Mouse (Mus musculus) C2C12 (cell line): ENCODE data around the gene Usp2. TPM values are rescaled to one million over a fixed set of nuclear protein-coding genes. Genes with fewer than 3 reads are reported as not detected.
A peak's percentile ranks its signal among the peaks of the same experiment; 100 is the strongest.

ENCODE experiments used
- H3K27me3 ChIP-seq: one replicate; pipeline ENCODE4 v1.6.1; 2011; ENCODE audit not compliant: control insufficient read depth, insufficient read depth, insufficient read length
- H3K36me3 ChIP-seq: one replicate; pipeline ENCODE4 v1.6.1; 2011; ENCODE audit not compliant: control insufficient read depth, insufficient read depth
- H3K4me3 ChIP-seq: one replicate; pipeline ENCODE4 v1.5.1; 2011; ENCODE audit warnings: mild to moderate bottlenecking, control low read depth; ENCODE audit not compliant: poor library complexity, insufficient read depth, severe bottlenecking
- H3K79me2 ChIP-seq: one replicate; pipeline ENCODE4 v1.6.1; 2011; ENCODE audit not compliant: control insufficient read depth, insufficient read depth
- H3K79me3 ChIP-seq: one replicate; pipeline ENCODE4 v1.6.1; 2011; ENCODE audit warnings: low read depth, control low read depth
- H3ac ChIP-seq: one replicate; pipeline ENCODE3; 2011; ENCODE audit warnings: low read depth; ENCODE audit not compliant: control insufficient read depth, insufficient read length
- CEBPB ChIP-seq: IDR thresholded peaks from one replicate; pipeline ENCODE4 v1.6.1; 2011; ENCODE audit warnings: low read depth, mild to moderate bottlenecking, control low read depth, moderate library complexity
- CTCF ChIP-seq: IDR thresholded peaks from one replicate; pipeline ENCODE4 v1.5.1; 2011; ENCODE audit not compliant: control insufficient read depth, insufficient read depth, insufficient read length
- FOSL1 ChIP-seq: IDR thresholded peaks from one replicate; pipeline ENCODE4 v1.8.0; 2011; ENCODE audit warnings: mild to moderate bottlenecking, low read length; ENCODE audit not compliant: poor library complexity, insufficient read depth, severe bottlenecking
- MAX ChIP-seq: IDR thresholded peaks from one replicate; pipeline ENCODE4 v1.6.1; 2011; ENCODE audit warnings: mild to moderate bottlenecking, control low read depth
- MYOD1 ChIP-seq: IDR thresholded peaks from one replicate; pipeline ENCODE4 v1.6.1; 2011; ENCODE audit warnings: low read depth; ENCODE audit not compliant: control insufficient read depth, insufficient read length
- MYOG ChIP-seq: IDR thresholded peaks from one replicate; pipeline ENCODE4 v1.6.1; 2011; ENCODE audit not compliant: control insufficient read depth, insufficient read length; ENCODE audit errors: extremely low read depth
- USF1 ChIP-seq: IDR thresholded peaks from one replicate; pipeline ENCODE4 v1.6.1; 2011; ENCODE audit warnings: low read depth, mild to moderate bottlenecking, control low read depth, moderate library complexity
- polyA plus RNA-seq: library from polyadenylated mRNA; unstranded; fragments of >200 nt; fragmentation: generic; extraction: Trizol; gene quantifications from one replicate; pipeline ENCODE4 v1.2.1, GENCODE M21; 2012; ENCODE audit warnings: missing spikeins

Gene Usp2
- polyA plus RNA-seq, 1 experiment: 0.73 TPM

- TF ChIP-seq USF1: no peak
- TF ChIP-seq FOSL1: no peak
- no peak for TF ChIP-seq MYOG
- TF ChIP-seq CTCF: no peak
- no peak for TF ChIP-seq MYOD1
- no peak for TF ChIP-seq MAX
- TF ChIP-seq CEBPB: no peak
- Histone ChIP-seq H3K27me3 (no peaks in the 10 kb centered on the region), H3K79me3 (no peaks in the 10 kb centered on the region), H3K36me3 (no peaks in the 10 kb centered on the region), H3K4me3 (no peak overlapping the region), H3ac (no peak overlapping the region), H3K79me2 (no peaks in the 10 kb centered on the region)
Measured at GRCm38 (mm10) chr9:44127351-44127801, 60.6 kb downstream of the Usp2 start.

- Histone ChIP-seq H3K27me3 (no peaks in the 10 kb centered on the region), H3ac (peak overlapping the region; percentile 63), H3K79me3 (no peaks in the 10 kb centered on the region), H3K36me3 (no peaks in the 10 kb centered on the region), H3K4me3 (no peak overlapping the region), H3K79me2 (no peaks in the 10 kb centered on the region)
- TF ChIP-seq CEBPB: no peak
- TF ChIP-seq USF1: no peak
- TF ChIP-seq MAX: no peak
- TF ChIP-seq MYOD1: no peak
Measured at GRCm38 (mm10) chr9:44129633-44130032, 62.8 kb downstream of the Usp2 start.

- H3K27me3 ChIP-seq: no peaks in the 10 kb centered on the region
- H3K36me3 ChIP-seq: no peaks in the 10 kb centered on the region
- TF ChIP-seq CEBPB (no peak), MAX (no peak), FOSL1 (no peak), USF1 (no peak), CTCF (no peak), MYOG (no peak), MYOD1 (no peak)
- no peaks in the 10 kb centered on the region for H3K79me3 ChIP-seq
- peak overlapping the region; percentile 63 for H3ac ChIP-seq
- H3K79me2 ChIP-seq: no peaks in the 10 kb centered on the region
- no peak overlapping the region for H3K4me3 ChIP-seq
Measured at GRCm38 (mm10) chr9:44130034-44130433, 63.2 kb downstream of the Usp2 start.

- Histone ChIP-seq H3ac (peak overlapping the region; percentile 47), H3K36me3 (no peaks in the 10 kb centered on the region), H3K4me3 (no peak overlapping the region), H3K79me2 (no peaks in the 10 kb centered on the region), H3K27me3 (no peaks in the 10 kb centered on the region), H3K79me3 (no peaks in the 10 kb centered on the region)
- TF ChIP-seq CEBPB: no peak
- no peak for TF ChIP-seq MAX
- TF ChIP-seq MYOG: no peak
- TF ChIP-seq FOSL1: no peak
- TF ChIP-seq USF1: no peak
- TF ChIP-seq MYOD1: no peak
- TF ChIP-seq CTCF: no peak
Measured at GRCm38 (mm10) chr9:44130581-44131275, 63.9 kb downstream of the Usp2 start.

- TF ChIP-seq FOSL1 (no peak), USF1 (no peak), CEBPB (no peak), MYOD1 (no peak), CTCF (no peak), MYOG (no peak), MAX (no peak)
- no peaks in the 10 kb centered on the region for H3K27me3 ChIP-seq
Measured at GRCm38 (mm10) chr9:44131276-44131590, 64.4 kb downstream of the Usp2 start.

GRCm38 (mm10) chr9:44132200-44132599, 65.4 kb downstream of the Usp2 start:
- no peak overlapping the region for H3K4me3 ChIP-seq
- H3K79me3 ChIP-seq: no peaks in the 10 kb centered on the region
- no peaks in the 10 kb centered on the region for H3K27me3 ChIP-seq
- no peak overlapping the region for H3ac ChIP-seq
- H3K36me3 ChIP-seq: no peaks in the 10 kb centered on the region
- no peaks in the 10 kb centered on the region for H3K79me2 ChIP-seq
- TF ChIP-seq MYOD1 (no peak), CTCF (no peak), FOSL1 (no peak), CEBPB (no peak), MAX (no peak), MYOG (no peak), USF1 (no peak)

More at GRCm38 (mm10) chr9:44131276-44131590, 64.4 kb downstream of the Usp2 start:
- Histone ChIP-seq H3K36me3 (no peaks in the 10 kb centered on the region), H3ac (no peak overlapping the region), H3K79me2 (no peaks in the 10 kb centered on the region), H3K4me3 (no peak overlapping the region), H3K79me3 (no peaks in the 10 kb centered on the region)
